Mouse (Mus musculus) stomach, postnatal 0 days (tissue): Measurements from ENCODE around the gene Actg1.

Experiments
- CTCF ChIP-seq: IDR thresholded peaks from 2 replicates; pipeline ENCODE4 v1.5.1; 2016; ENCODE audit warnings: antibody characterized with exemption, low read depth, mild to moderate bottlenecking, moderate library complexity
- EP300 ChIP-seq: optimal IDR thresholded peaks from 2 replicates; pipeline ENCODE3; 2016; ENCODE audit warnings: antibody characterized with exemption

DNA sequence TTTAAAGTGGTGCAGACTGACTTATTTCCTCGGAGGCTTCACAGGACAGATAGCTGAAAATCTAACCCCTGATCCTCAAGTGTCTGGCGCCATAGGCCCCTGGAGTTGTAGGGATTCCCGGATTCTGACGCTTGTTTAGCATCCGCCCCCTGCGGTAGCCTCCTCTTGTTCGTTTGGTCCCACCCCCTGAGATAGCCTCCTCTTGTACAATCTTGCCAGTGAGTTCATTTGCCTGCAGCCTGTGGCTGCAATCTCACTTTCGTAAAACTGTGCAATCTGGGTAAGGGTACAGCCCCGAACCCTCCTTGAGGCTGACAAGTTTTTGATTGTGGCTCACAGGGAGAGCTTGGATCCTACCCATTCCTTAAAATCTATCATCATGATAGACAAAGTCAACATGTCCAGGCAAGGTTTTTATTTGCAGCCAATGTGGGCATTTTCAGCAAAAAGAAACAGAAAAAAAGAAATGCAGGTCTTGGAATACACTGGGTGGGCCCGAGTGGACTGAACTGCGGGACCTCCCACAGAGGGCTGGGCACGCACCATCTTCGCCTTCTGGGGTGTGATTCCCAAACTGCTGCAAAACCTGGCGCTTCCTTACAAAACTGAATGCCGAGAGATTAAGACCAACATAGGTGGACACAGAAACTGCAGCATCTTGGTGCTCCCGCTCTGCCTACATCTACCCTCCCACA lies 33.5 kb downstream of the Actg1 start:
- TF ChIP-seq EP300 (no peak), CTCF (no peak)
